17 mouse cellular contexts compared by ENCODE assay signal in the genomic region with DNA sequence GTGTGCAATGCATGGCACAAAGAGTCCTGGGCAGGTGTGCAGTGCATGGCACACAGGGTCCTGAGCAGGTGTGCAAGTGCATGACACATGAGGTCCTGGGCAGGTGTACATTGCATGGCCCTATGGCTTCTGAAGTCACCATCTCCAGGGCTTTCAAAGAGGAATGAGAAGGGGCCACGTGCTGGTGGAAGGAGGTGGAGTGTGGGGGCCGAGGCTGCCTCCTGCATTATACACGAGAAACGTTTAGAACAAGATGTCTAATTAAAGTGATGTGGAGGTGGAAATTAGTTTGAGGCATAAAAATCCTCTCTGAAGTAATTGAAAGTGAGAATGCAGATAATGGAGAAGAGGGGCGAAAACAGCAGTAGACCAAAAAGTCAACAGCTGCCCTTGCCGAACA.
DNase-seq lines count a peak whose midpoint lies in the region; ATAC-seq lines count a peak whose summit lies in the region.
"Had no signal": no experiment of that assay in that cellular context is flagged by ENCODE, and none has a peak within 500 bp of the region (broad histone marks: within the 10 kb centered on the region; RNA-seq: fewer than 3 reads in every experiment).

No protein-coding gene starts in this region.

- intact Hi-C loops in left cerebral cortex, postnatal 10 days (cut with DNase I): no loop called here

- ATAC-seq in CD4-positive, CD25-positive, alpha-beta regulatory T cell, adult 4 months: no peak
- ATAC-seq: forebrain, embryonic 16.5 days had no signal

- peak; percentile 21 for DNase-seq in CD4-positive, CD25-positive, alpha-beta regulatory T cell, adult 2 months (ENCODE audit: low read depth, low spot score)
- peak; percentile 41 to 45 for DNase-seq in left cerebral cortex, adult 9 months (ENCODE audit: low spot score in 2 of 2)
- DNase-seq in left cerebral cortex, postnatal 10 days (ENCODE audit: extremely low spot score in 1 of 2, low spot score in 2 of 2): no peak
- peak; percentile 54 for DNase-seq in A20 (ENCODE audit: low read depth, low spot score)
- peak; percentile 29 for DNase-seq in naive thymus-derived CD4-positive, alpha-beta T cell, adult 2 months (ENCODE audit: low read depth)
- no peak for DNase-seq in spleen, postnatal 36 days (ENCODE audit: low spot score in 2 of 2)
- no peak for DNase-seq in MN1 (ENCODE audit: low spot score)
- DNase-seq: adrenal gland, postnatal 14 days; cerebellum, adult 9-10 months; gastrocnemius, postnatal 10 days; heart, adult 18-20 months; layer of hippocampus, postnatal 36 days; liver; lung, adult 2 months; lung, postnatal 4 days had no signal

Comparison
In these comparisons a context has a peak if more than half of its experiments do, and no peak if none do; other contexts are left out.
1. DNase-seq: peak in CD4-positive, CD25-positive, alpha-beta regulatory T cell, adult 2 months (single experiment), left cerebral cortex, adult 9 months (2 of 2), A20 (single experiment) and naive thymus-derived CD4-positive, alpha-beta T cell, adult 2 months (single experiment); none in left cerebral cortex, postnatal 10 days (0 of 2), spleen, postnatal 36 days (0 of 2) and MN1 (single experiment).